Mouse (Mus musculus) CH12.LX (cell line): Measurements from ENCODE around the gene Tmem50a.

Source experiments
- CTCF ChIP-seq, 2 experiments: IDR thresholded peaks in 1 of 2; conservative IDR thresholded peaks in 1 of 2; 2 replicates each; pipeline ENCODE4 v1.5.1; 2011 to 2012; ENCODE audit warnings: low read depth in 2 of 2, low read length in 2 of 2, improper control_type of control experiment in 1 of 2, inconsistent platforms in 1 of 2, mild to moderate bottlenecking in 1 of 2, moderate library complexity in 1 of 2
- ELF1 ChIP-seq: IDR thresholded peaks from 2 replicates; pipeline ENCODE4 v1.6.1; 2014; ENCODE audit warnings: low read depth, mild to moderate bottlenecking, inconsistent platforms, low read length, improper control_type of control experiment
- ETS1 ChIP-seq: conservative IDR thresholded peaks from 2 replicates; pipeline ENCODE4 v1.6.1; 2012; ENCODE audit warnings: low read depth, mild to moderate bottlenecking, inconsistent platforms, low read length, improper control_type of control experiment, moderate library complexity
- JUND ChIP-seq: conservative IDR thresholded peaks from 2 replicates; pipeline ENCODE4 v1.6.1; 2011; ENCODE audit warnings: low read depth, low read length, improper control_type of control experiment
- MAX ChIP-seq: IDR thresholded peaks from 2 replicates; pipeline ENCODE4 v1.6.1; 2011; ENCODE audit warnings: low read length, improper control_type of control experiment
- MYC ChIP-seq: IDR thresholded peaks from 2 replicates; pipeline ENCODE4 v1.6.1; 2011; ENCODE audit warnings: low read depth, mild to moderate bottlenecking, improper control_type of control experiment, low read length
- POLR2A ChIP-seq: IDR thresholded peaks from 2 replicates; pipeline ENCODE4 v1.6.1; 2011; ENCODE audit warnings: low read depth, mild to moderate bottlenecking, improper control_type of control experiment, low read length
- POLR2AphosphoS2 ChIP-seq: IDR thresholded peaks from 2 replicates; pipeline ENCODE4 v1.6.1; 2011; ENCODE audit warnings: low read depth, low read length, improper control_type of control experiment
- RAD21 ChIP-seq: IDR thresholded peaks from 2 replicates; pipeline ENCODE4 v1.6.1; 2011; ENCODE audit warnings: low read depth, mild to moderate bottlenecking, low read length, improper control_type of control experiment, moderate library complexity
- SIN3A ChIP-seq: IDR thresholded peaks from 2 replicates; pipeline ENCODE4 v1.6.1; 2012; ENCODE audit warnings: low read length, improper control_type of control experiment, inconsistent platforms
- ZKSCAN1 ChIP-seq: IDR thresholded peaks from 2 replicates; pipeline ENCODE4 v1.6.1; 2012; ENCODE audit warnings: low read depth, inconsistent platforms, low read length, improper control_type of control experiment, borderline replicate concordance

GRCm38 (mm10) chr4:134855371-134855770 is 59.5 kb downstream of the Tmem50a start:
- no peak for TF ChIP-seq ZKSCAN1
- no peak for TF ChIP-seq SIN3A
- TF ChIP-seq ELF1, result no peak
- no peak for TF ChIP-seq POLR2A
- no peak for TF ChIP-seq MAX
- TF ChIP-seq CTCF (conservative IDR thresholded peaks at IDR 0.05 in 1 of 2, IDR thresholded peaks at IDR 0.05 in 1 of 2; ENCODE audit: low read depth in 2 of 2, low read length in 2 of 2), result no peak
- TF ChIP-seq MYC, result no peak
- no peak for TF ChIP-seq RAD21
- TF ChIP-seq ETS1, result no peak
- no peak for TF ChIP-seq POLR2AphosphoS2
- no peak for TF ChIP-seq JUND
